Mouse (Mus musculus) neural tube, embryonic 12.5 days (tissue): ENCODE measurements around the gene Xpnpep1. TPM values are rescaled to one million over a fixed set of nuclear protein-coding genes. Genes with fewer than 3 reads are reported as not detected.

ENCODE experiments used
- ATAC-seq: fragments of 200-750 bp; cut with Nextera tagmentation; 2 replicates; pipeline ENCODE4 v1.8.0; 2017; ENCODE audit warnings: low read depth, mild to moderate bottlenecking, moderate TSS enrichment, moderate library complexity; ENCODE audit not compliant: low FRiP score
- H3K27ac ChIP-seq: fragments of 300-500 bp; sonication (generic); 2 replicates; pipeline ENCODE4 v1.5.1; 2016
- H3K27me3 ChIP-seq: fragments of 300-500 bp; sonication (generic); replicated peaks from 2 replicates; pipeline ENCODE4 v1.6.1; 2016; ENCODE audit warnings: mild to moderate bottlenecking
- H3K36me3 ChIP-seq: fragments of 300-500 bp; sonication (generic); 2 replicates; pipeline ENCODE4 v1.6.1; 2016; ENCODE audit warnings: mild to moderate bottlenecking
- H3K4me1 ChIP-seq: fragments of 300-500 bp; sonication (generic); 2 replicates; pipeline ENCODE4 v1.6.1; 2016
- H3K4me2 ChIP-seq: fragments of 300-500 bp; sonication (generic); replicated peaks from 2 replicates; pipeline ENCODE4 v1.6.1; 2016; ENCODE audit warnings: mild to moderate bottlenecking
- H3K4me3 ChIP-seq: fragments of 300-500 bp; sonication (generic); 2 replicates; pipeline ENCODE4 v1.5.1; 2016
- H3K9ac ChIP-seq: fragments of 300-500 bp; sonication (generic); 2 replicates; pipeline ENCODE4 v1.6.1; 2016; ENCODE audit warnings: mild to moderate bottlenecking
- H3K9me3 ChIP-seq: fragments of 300-500 bp; sonication (generic); 2 replicates; pipeline ENCODE4 v1.6.1; 2016; ENCODE audit warnings: mild to moderate bottlenecking
- WGBS: fragments of 180-500 bp; shearing (Covaris S2); methylation state at CpG from one replicate; pipeline ENCODE4 v1.1.7; 2016; 5-methylcytosine and 5-hydroxymethylcytosine counted together
- polyA plus RNA-seq: library from polyadenylated mRNA; unstranded; fragments of >200 nt; fragmentation: Nextera tagmentation; extraction: Ambion mirVana; gene quantifications from 2 replicates; pipeline ENCODE4 v1.2.1, GENCODE M21; 2016

The Xpnpep1 gene
- 149 and 153 TPM in 2 replicates for polyA plus RNA-seq

- Histone ChIP-seq H3K4me2 (peak within 1 kb of the TSS; percentile 79), H3K27ac (no peak within 1 kb of the TSS), H3K27me3 (no peaks in the 10 kb centered on the region), H3K36me3 (no peaks in the 10 kb centered on the region), H3K9me3 (no peaks in the 10 kb centered on the region), H3K4me1 (peaks cover 15% of the 10 kb centered on the region), H3K4me3 (peak within 1 kb of the TSS; percentile 87), H3K9ac (no peak within 1 kb of the TSS)
- no peak for ATAC-seq
- WGBS: 84% methylated on average over 23 of the region's 23 CpGs
These were observed at the start of gene Xpnpep1 for GRCm38 (mm10) chr19:53040164-53041132. TSS of gene Xpnpep1 (minus strand) at chr19:53040214.

GRCm38 (mm10) chr19:53087268-53088143 lies 47.5 kb upstream of the Xpnpep1 start:
- Histone ChIP-seq H3K27me3 (no peaks in the 10 kb centered on the region), H3K4me3 (no peak overlapping the region), H3K4me2 (peak overlapping the region; percentile 39), H3K27ac (no peak overlapping the region), H3K36me3 (no peaks in the 10 kb centered on the region), H3K4me1 (peaks cover 7% of the 10 kb centered on the region), H3K9me3 (no peaks in the 10 kb centered on the region), H3K9ac (no peak overlapping the region)
- WGBS: 44% methylated on average over 25 of the region's 25 CpGs
- 0 out of 2 replicates have a peak, but pooled peaks have one; percentile 50 for ATAC-seq

- Histone ChIP-seq H3K36me3 (no peaks in the 10 kb centered on the region), H3K27me3 (no peaks in the 10 kb centered on the region), H3K27ac (no peak overlapping the region), H3K9me3 (no peaks in the 10 kb centered on the region), H3K4me1 (peaks cover 7% of the 10 kb centered on the region), H3K4me3 (no peak overlapping the region), H3K4me2 (peak overlapping the region; percentile 39; the same call in 1 of the 2 replicates), H3K9ac (no peak overlapping the region)
- no peak for ATAC-seq
- WGBS: 72% methylated on average over 12 of the region's 12 CpGs
These were observed 46.8 kb upstream of the Xpnpep1 start for GRCm38 (mm10) chr19:53086861-53087260.

- no peak overlapping the region for H3K4me2 ChIP-seq
- no peak overlapping the region for H3K4me3 ChIP-seq
- no peaks in the 10 kb centered on the region for H3K36me3 ChIP-seq
- peaks cover 13% of the 10 kb centered on the region for H3K4me1 ChIP-seq
- no peaks in the 10 kb centered on the region for H3K27me3 ChIP-seq
- H3K9me3 ChIP-seq: no peaks in the 10 kb centered on the region
- H3K27ac ChIP-seq: no peak overlapping the region
- H3K9ac ChIP-seq: no peak overlapping the region
- no peak for ATAC-seq
- WGBS: 65% methylated on average over 5 of the region's 5 CpGs
These were observed 44.7 kb upstream of the Xpnpep1 start for GRCm38 (mm10) chr19:53084735-53085134.

- Histone ChIP-seq H3K9me3 (no peaks in the 10 kb centered on the region), H3K4me3 (no peak overlapping the region), H3K36me3 (no peaks in the 10 kb centered on the region), H3K9ac (no peak overlapping the region), H3K27me3 (no peaks in the 10 kb centered on the region), H3K4me1 (peaks cover 13% of the 10 kb centered on the region), H3K4me2 (no peak overlapping the region), H3K27ac (no peak overlapping the region)
- 91% methylated on average over 8 of the region's 8 CpGs for WGBS
- ATAC-seq: no peak
These were observed 42.8 kb upstream of the Xpnpep1 start for GRCm38 (mm10) chr19:53082862-53083261.

- no peak overlapping the region for H3K4me3 ChIP-seq
- 81% methylated on average over 3 of the region's 3 CpGs for WGBS
- H3K27me3 ChIP-seq: no peaks in the 10 kb centered on the region
- no peak for ATAC-seq
- H3K4me2 ChIP-seq: no peak overlapping the region
- no peaks in the 10 kb centered on the region for H3K9me3 ChIP-seq
- H3K4me1 ChIP-seq: 0 out of 2 replicates have a peak, but pooled peaks cover 6% of the 10 kb centered on the region
- H3K27ac ChIP-seq: no peak overlapping the region
- no peaks in the 10 kb centered on the region for H3K36me3 ChIP-seq
- no peak overlapping the region for H3K9ac ChIP-seq
These were observed 41.3 kb upstream of the Xpnpep1 start for GRCm38 (mm10) chr19:53081339-53081738.

- Histone ChIP-seq H3K27ac (no peak overlapping the region), H3K9me3 (no peaks in the 10 kb centered on the region), H3K36me3 (no peaks in the 10 kb centered on the region), H3K4me1 (0 out of 2 replicates have a peak, but pooled peaks cover 6% of the 10 kb centered on the region), H3K4me3 (no peak overlapping the region), H3K27me3 (no peaks in the 10 kb centered on the region), H3K4me2 (no peak overlapping the region), H3K9ac (no peak overlapping the region)
- no peak for ATAC-seq
- WGBS: 32% methylated on average over 6 of the region's 6 CpGs
These were observed 40.9 kb upstream of the Xpnpep1 start for GRCm38 (mm10) chr19:53080921-53081320.

- H3K27me3 ChIP-seq: no peaks in the 10 kb centered on the region
- H3K36me3 ChIP-seq: no peaks in the 10 kb centered on the region
- 0 out of 2 replicates have a peak, but pooled peaks cover 6% of the 10 kb centered on the region for H3K4me1 ChIP-seq
- WGBS: 74% methylated on average over 3 of the region's 3 CpGs
- ATAC-seq: no peak
- H3K4me3 ChIP-seq: no peak overlapping the region
- no peak overlapping the region for H3K9ac ChIP-seq
- H3K4me2 ChIP-seq: no peak overlapping the region
- H3K27ac ChIP-seq: no peak overlapping the region
- no peaks in the 10 kb centered on the region for H3K9me3 ChIP-seq
These were observed 40.5 kb upstream of the Xpnpep1 start for GRCm38 (mm10) chr19:53080487-53080886.

GRCm38 (mm10) chr19:53080026-53080425 lies 40.0 kb upstream of the Xpnpep1 start:
- no peaks in the 10 kb centered on the region for H3K27me3 ChIP-seq
- ATAC-seq: no peak
- H3K27ac ChIP-seq: no peak overlapping the region
- no peak overlapping the region for H3K9ac ChIP-seq
- H3K9me3 ChIP-seq: no peaks in the 10 kb centered on the region
- H3K36me3 ChIP-seq: no peaks in the 10 kb centered on the region
- H3K4me2 ChIP-seq: no peak overlapping the region
- H3K4me3 ChIP-seq: no peak overlapping the region
- H3K4me1 ChIP-seq: 0 out of 2 replicates have a peak, but pooled peaks cover 6% of the 10 kb centered on the region
- 90% methylated on average over 11 of the region's 11 CpGs for WGBS

- H3K4me2 ChIP-seq: no peak overlapping the region
- no peak overlapping the region for H3K27ac ChIP-seq
- no peak for ATAC-seq
- no peak overlapping the region for H3K4me3 ChIP-seq
- no peaks in the 10 kb centered on the region for H3K36me3 ChIP-seq
- H3K4me1 ChIP-seq: 0 out of 2 replicates have a peak, but pooled peaks cover 6% of the 10 kb centered on the region
- no peaks in the 10 kb centered on the region for H3K9me3 ChIP-seq
- no peaks in the 10 kb centered on the region for H3K27me3 ChIP-seq
- no peak overlapping the region for H3K9ac ChIP-seq
- WGBS: 76% methylated on average over 9 of the region's 9 CpGs
These were observed 38.5 kb upstream of the Xpnpep1 start for GRCm38 (mm10) chr19:53078271-53079085.

- no peak overlapping the region for H3K9ac ChIP-seq
- no peaks in the 10 kb centered on the region for H3K27me3 ChIP-seq
- H3K36me3 ChIP-seq: no peaks in the 10 kb centered on the region
- no peaks in the 10 kb centered on the region for H3K9me3 ChIP-seq
- no peak overlapping the region for H3K27ac ChIP-seq
- 0 out of 2 replicates have a peak, but pooled peaks cover 6% of the 10 kb centered on the region for H3K4me1 ChIP-seq
- no peak for ATAC-seq
- no peak overlapping the region for H3K4me3 ChIP-seq
- WGBS: 93% methylated on average over 5 of the region's 5 CpGs
- no peak overlapping the region for H3K4me2 ChIP-seq
These were observed 37.3 kb upstream of the Xpnpep1 start for GRCm38 (mm10) chr19:53077278-53077677.
